Mouse (Mus musculus) left cerebral cortex, adult 2 months (tissue): ENCODE measurements around the gene Ngly1. TPM values are rescaled to one million over a fixed set of nuclear protein-coding genes. Genes with fewer than 3 reads are reported as not detected.
A peak's percentile ranks its signal among the peaks of the same experiment; 100 is the strongest.

ENCODE experiments used
- DNase-seq, 2 experiments: peaks; one replicate each; pipeline ENCODE4 v3.0.0; 2021 to 2022; ENCODE audit warnings: low spot score in 2 of 2, mixed read lengths in 1 of 2; ENCODE audit errors: extremely low spot score in 1 of 2
- H3K27ac ChIP-seq: fragments of 200-600 bp; 2 replicates; pipeline ENCODE4 v1.8.1; 2022
- H3K4me3 ChIP-seq: fragments of 200-600 bp; 2 replicates; pipeline ENCODE4 v1.8.1; 2022
- CTCF ChIP-seq: fragments of 200-600 bp; IDR thresholded peaks from 2 replicates; pipeline ENCODE4 v1.8.1; 2022; ENCODE audit warnings: antibody characterized with exemption, mild to moderate bottlenecking, moderate library complexity
- intact Hi-C: fragments of 180-260 bp; cut with DNase I; formaldehyde crosslinking; loops from one replicate; pipeline ENCODE4 v1.15.1; 2025
- total RNA-seq, 2 experiments: library from RNA; stranded (reverse); gene quantifications; 2 replicates each; pipeline ENCODE4 v1.2.3; 2021

Ngly1 gene
- total RNA-seq, 2 experiments from 2014 or later = 26.9 to 28.8 TPM

- H3K4me3 ChIP-seq = peak overlapping the region; percentile 81
- peak; percentile 89 to 91 for DNase-seq
- peak; percentile 30 for TF ChIP-seq CTCF
- intact Hi-C loops = no loop called here
- H3K27ac ChIP-seq = peak overlapping the region; percentile 94
Measured at GRCm38 (mm10) chr14:16242947-16243602, 6.0 kb upstream of the Ngly1 start.

- H3K27ac ChIP-seq = peak overlapping the region; percentile 94
- intact Hi-C loops = no loop called here
- peak overlapping the region; percentile 81 for H3K4me3 ChIP-seq
- DNase-seq = no peak
- no peak for TF ChIP-seq CTCF
Measured at GRCm38 (mm10) chr14:16243603-16244209, 5.4 kb upstream of the Ngly1 start.

GRCm38 (mm10) chr14:16244370-16244769, 4.7 kb upstream of the Ngly1 start:
- no peak for DNase-seq
- H3K4me3 ChIP-seq = no peak overlapping the region
- intact Hi-C loops = no loop called here
- H3K27ac ChIP-seq = no peak overlapping the region
- no peak for TF ChIP-seq CTCF

GRCm38 (mm10) chr14:16245127-16245526, 4.0 kb upstream of the Ngly1 start:
- TF ChIP-seq CTCF = no peak
- intact Hi-C loops = no loop called here
- no peak for DNase-seq
- no peak overlapping the region for H3K27ac ChIP-seq
- no peak overlapping the region for H3K4me3 ChIP-seq

GRCm38 (mm10) chr14:16246340-16246912, 2.7 kb upstream of the Ngly1 start:
- intact Hi-C loops = no loop called here
- no peak for DNase-seq
- TF ChIP-seq CTCF = no peak
- no peak overlapping the region for H3K27ac ChIP-seq
- no peak overlapping the region for H3K4me3 ChIP-seq

GRCm38 (mm10) chr14:16248135-16248534, 945 bp upstream of the Ngly1 start:
- intact Hi-C loops = loop anchor here (2.0 kb wide), 1 partner anchor 117 kb away; the partner anchor contains the start of gene Top2b
- TF ChIP-seq CTCF = no peak
- Histone ChIP-seq H3K27ac (peak overlapping the region; percentile 98; the same call in 1 of the 2 replicates), H3K4me3 (peak overlapping the region; percentile 96)
- DNase-seq = no peak

- Histone ChIP-seq H3K27ac (peak overlapping the region; percentile 98), H3K4me3 (peak overlapping the region; percentile 96)
- no peak for DNase-seq
- TF ChIP-seq CTCF = no peak
- intact Hi-C loops = loop anchor here (2.0 kb wide), 1 partner anchor 116 kb away; the partner anchor contains the start of gene Top2b
Measured at GRCm38 (mm10) chr14:16248603-16249157, 400 bp upstream of the Ngly1 start.

GRCm38 (mm10) chr14:16250099-16250498, 1.0 kb downstream of the Ngly1 start:
- TF ChIP-seq CTCF = no peak
- DNase-seq = no peak
- Histone ChIP-seq H3K27ac (no peak overlapping the region; the same call in 1 of the 2 replicates), H3K4me3 (peak overlapping the region; percentile 96)
- intact Hi-C loops = no loop called here

GRCm38 (mm10) chr14:16255745-16256144, 6.7 kb downstream of the Ngly1 start:
- Histone ChIP-seq H3K4me3 (no peak overlapping the region), H3K27ac (no peak overlapping the region)
- DNase-seq = no peak
- no peak for TF ChIP-seq CTCF
- intact Hi-C loops = no loop called here

- Histone ChIP-seq H3K27ac (no peak overlapping the region), H3K4me3 (no peak overlapping the region)
- DNase-seq = no peak
- intact Hi-C loops = no loop called here
- no peak for TF ChIP-seq CTCF
Measured at GRCm38 (mm10) chr14:16256209-16256608, 7.1 kb downstream of the Ngly1 start.

GRCm38 (mm10) chr14:16260541-16260940, 11.5 kb downstream of the Ngly1 start:
- intact Hi-C loops = no loop called here
- Histone ChIP-seq H3K27ac (no peak overlapping the region), H3K4me3 (no peak overlapping the region)
- TF ChIP-seq CTCF = no peak
- DNase-seq = no peak

GRCm38 (mm10) chr14:16261869-16262268, 12.8 kb downstream of the Ngly1 start:
- Histone ChIP-seq H3K27ac (no peak overlapping the region), H3K4me3 (no peak overlapping the region)
- DNase-seq = no peak
- TF ChIP-seq CTCF = no peak
- intact Hi-C loops = no loop called here
